Mouse (Mus musculus): ENCODE data around the gene Eefsec.
A peak's percentile ranks its signal among the peaks of the same experiment; 100 is the strongest.

DNA sequence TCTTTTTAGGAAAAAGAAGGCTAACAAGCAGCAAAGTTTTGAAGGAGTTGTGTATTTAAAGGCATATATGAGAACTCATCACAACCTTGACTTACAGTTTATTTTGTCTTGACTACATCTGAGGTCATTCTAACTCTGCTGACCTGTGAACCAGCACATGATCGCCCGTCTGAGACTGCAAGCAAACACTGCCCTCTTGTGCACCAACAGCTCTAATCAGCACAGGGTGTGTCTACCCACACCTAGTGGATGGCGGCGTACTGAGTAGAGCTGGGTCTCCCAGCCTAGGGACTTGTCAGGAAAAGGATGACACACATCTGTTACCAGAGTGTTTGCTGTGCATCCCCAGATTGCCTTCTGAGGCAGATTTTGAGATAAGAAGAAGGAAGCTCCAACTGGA, 15.1 kb downstream of the Eefsec start:
- TF ChIP-seq CTCF (IDR thresholded peaks at IDR 0.05; ENCODE audit: low read depth, low read length) = 0 out of 2 replicates have a peak, but pooled peaks have one; percentile 10
- no peak for TF ChIP-seq POLR2A (IDR thresholded peaks at IDR 0.05; ENCODE audit: borderline replicate concordance, low read depth, low read length)

Data from bone marrow macrophage, adult 2 months (primary cell).